Mouse (Mus musculus) cerebellum, adult 9-10 months (tissue): Measurements from ENCODE around the gene Dll3.
A peak's percentile ranks its signal among the peaks of the same experiment; 100 is the strongest.

ENCODE experiments used
- DNase-seq: peaks from one replicate; pipeline ENCODE4 v3.0.0; 2022

The Dll3 gene

DNA sequence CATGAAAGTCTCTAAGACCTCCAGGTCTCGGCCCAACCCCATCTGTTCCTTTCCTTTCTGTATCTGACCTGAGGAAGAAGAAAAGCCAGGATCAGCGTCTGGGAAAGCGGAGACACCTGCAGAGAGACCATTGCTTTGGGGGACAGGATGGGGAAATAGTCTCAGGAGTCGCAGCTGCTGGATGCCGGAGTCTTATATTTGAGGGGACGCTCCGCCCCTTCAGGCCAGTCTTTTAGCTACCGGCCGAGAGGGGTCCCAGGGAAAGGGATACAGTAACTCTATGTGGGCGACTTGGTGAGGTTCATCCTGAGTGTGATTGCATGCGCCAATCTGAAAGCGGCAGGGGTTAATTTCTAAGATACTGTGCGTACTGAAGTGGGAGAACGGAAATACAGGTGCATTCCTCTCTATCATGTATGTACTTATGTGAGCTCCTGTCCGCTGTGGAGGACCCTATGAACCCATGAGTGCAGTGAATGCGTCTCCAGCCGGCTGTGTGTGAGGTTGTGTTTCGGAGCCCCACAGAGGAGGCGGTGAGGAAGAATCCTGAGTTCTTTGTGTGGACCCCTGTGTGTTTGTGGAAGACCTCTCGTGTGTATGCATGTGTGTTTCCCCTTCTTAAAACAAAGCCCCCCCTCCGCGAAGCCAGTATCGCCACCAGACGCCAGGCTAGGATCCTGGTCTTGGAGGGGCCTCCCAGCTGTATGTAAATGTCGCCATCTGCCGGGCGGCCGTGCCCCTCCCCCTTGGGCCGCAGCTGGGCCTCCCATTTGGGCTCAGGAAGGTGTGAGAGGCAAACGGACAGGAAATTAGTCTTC is at the start of gene Dll3:
TSS of gene Dll3 (minus strand) at position 623 of the 818 bp plus-strand sequence.
- no peak for DNase-seq

DNA sequence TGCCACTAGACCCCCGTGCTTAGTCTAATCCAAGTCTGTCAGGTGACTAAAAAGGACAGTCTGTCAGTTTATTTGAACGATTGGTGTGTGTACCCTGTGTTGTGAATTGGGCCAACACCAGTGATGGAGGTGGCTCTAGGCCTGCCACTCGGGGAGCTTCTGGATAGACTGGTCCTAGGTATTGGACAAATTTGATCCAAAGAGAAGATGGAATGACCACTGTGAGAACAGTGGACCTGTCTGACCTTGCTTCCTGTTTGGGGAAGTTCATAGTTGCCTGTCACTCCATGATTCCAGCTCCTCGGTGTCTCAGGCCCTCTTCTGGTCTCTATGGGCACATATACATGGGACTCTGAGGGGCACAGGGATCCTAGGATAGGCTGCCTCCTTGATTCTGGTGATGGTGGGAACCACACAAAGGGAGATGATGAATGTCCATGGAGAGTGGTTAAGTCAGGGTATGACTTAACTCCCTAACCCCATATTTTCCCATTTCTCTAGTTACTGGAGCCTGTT is 49.7 kb upstream of the Dll3 start:
- no peak for DNase-seq

DNA sequence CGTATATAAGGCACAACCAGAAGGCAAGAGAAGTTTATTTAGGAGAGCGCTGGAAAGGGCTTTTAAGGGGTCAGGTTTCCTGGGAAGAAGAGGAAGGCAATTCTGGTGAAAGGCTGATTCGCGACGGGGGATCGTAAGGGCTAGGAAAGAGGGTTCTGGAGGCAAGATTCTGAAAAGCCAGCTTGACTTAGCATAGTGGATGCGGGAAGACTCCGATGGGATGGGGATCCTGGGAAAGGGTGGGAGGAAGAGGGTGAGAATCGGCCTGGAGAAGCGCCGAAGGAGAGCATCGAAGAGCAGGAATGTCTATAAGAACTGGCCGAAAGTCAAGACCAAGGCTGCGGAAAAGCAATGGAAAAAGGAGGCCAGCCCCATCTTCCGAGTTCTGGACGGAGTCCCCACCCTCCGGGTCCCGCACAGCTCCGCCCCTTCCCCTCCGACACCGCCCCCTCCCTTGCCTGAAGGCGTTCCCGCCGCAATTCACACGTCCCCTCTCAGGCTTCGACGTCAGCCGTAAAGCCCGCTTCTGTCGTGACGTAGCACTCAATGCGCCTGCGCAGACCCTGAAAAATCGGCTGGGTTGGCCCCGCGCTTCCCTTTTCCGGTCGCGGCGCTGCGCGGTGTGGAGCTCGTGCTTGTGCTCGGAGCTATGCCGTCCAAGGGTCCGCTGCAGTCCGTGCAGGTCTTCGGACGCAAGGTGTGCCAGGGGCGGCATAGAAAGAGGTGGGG is 48.3 kb upstream of the Dll3 start, which contains the start of gene Rps16:
TSS of gene Rps16 (plus strand) at position 498 of the 729 bp plus-strand sequence.
- peak; percentile 96 for DNase-seq

DNA sequence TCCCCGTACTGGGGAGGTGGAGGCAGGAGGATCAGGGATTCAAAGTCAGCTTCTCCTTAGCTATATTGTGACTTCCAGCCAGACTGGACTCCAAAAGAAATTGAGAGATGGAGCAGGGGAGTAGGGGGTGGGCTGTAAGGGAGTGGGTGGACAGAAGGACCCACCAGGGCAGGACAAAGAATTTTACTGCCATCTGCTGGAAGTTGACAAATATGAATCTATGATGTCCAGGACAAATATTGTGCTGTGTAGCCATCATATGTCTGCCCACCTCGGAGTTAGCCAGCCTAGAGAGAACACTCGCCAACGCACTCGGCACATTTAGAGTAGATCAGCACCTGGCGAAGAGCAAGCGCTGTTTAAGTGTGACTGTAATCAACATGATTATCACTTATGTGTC is 46.6 kb upstream of the Dll3 start:
- no peak for DNase-seq

DNA sequence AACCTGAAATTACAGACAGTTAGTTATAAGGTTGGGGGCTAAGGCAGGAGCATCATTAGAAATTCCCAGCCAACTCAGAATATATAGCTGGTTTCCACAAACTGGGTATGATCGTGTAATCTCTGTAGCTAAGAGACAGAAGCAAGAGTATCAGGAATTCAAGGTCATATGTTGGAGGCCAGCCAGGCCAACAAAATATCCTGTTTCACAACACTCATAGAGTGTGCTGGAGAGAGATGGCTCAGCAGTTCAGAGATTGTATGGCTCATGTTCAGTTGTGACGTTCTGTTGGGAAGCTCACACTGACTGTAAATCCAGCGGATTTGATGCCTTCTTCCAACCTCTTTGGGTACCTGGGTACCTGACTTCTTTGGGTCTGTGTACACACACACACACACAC is 45.7 kb upstream of the Dll3 start:
- DNase-seq: no peak

DNA sequence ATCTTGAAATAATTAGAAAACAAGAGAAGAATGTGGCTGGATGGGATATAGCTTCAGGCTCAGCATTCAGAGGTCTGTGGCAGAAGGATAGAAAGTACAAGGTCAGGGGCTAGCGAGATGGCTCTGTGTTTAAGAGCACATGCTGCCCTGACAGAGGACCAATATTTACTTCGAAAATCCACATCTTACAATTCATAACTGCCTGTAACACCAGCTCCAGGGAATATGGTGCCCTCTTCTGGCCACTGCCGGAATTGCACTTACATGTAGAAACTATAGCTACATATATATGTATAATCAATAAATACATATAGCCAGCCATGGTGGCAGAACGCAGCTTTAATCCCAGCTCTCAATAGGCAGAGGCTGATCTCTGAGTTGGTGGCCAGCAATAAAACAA is 42.6 kb upstream of the Dll3 start:
- DNase-seq: peak; percentile 77

DNA sequence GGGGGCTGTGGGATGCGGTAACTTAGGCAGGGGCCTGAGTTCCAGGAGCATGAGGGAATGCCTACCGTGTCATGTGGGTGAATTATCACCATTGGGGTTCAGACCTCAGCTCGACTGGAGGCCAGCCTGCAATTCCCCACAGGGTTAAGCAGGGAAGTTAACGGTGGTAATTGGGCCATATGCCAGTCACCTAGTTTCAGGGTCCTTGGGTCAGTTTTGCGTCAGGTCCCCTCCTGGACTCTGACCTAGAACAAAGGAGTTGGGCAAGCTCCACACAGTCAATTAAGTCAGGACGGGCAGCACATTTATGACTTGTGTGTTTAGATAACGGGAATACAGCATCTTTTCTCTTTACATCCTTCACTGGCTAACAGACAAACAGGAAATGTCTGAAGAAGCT is 39.3 kb upstream of the Dll3 start:
- no peak for DNase-seq

DNA sequence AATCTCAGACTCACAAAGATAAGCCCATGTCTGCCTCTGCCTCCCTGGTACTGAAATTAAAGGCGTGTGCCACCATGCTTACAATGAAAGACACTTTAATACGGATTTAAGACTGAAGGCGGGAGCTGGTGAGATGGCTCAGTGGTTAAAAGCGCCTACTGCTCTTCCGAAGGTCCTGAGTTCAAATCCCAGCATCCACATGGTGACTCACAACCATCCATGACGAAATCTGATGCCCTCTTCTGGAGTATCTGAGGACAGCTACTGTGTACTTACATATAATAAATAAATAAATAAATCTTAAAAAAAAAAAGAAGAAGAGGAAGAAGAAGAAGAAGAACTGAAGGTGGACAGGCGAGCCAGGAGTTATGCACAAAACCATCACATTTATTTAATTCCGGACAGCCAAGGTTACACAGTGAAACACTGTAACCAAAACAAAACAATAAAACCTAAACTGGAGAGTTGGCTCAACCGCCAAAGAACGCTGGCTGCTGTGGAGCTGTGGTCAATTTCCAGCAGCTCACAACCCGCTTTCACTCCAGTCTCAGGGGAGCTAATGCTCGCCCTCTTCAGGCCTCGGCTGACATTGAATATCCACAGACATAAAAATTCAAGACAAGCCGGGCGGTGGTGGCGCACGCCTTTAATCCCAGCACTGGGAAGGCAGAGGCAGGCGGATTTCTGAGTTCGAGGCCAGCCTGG is 37.3 kb upstream of the Dll3 start:
- peak; percentile 65 for DNase-seq

DNA sequence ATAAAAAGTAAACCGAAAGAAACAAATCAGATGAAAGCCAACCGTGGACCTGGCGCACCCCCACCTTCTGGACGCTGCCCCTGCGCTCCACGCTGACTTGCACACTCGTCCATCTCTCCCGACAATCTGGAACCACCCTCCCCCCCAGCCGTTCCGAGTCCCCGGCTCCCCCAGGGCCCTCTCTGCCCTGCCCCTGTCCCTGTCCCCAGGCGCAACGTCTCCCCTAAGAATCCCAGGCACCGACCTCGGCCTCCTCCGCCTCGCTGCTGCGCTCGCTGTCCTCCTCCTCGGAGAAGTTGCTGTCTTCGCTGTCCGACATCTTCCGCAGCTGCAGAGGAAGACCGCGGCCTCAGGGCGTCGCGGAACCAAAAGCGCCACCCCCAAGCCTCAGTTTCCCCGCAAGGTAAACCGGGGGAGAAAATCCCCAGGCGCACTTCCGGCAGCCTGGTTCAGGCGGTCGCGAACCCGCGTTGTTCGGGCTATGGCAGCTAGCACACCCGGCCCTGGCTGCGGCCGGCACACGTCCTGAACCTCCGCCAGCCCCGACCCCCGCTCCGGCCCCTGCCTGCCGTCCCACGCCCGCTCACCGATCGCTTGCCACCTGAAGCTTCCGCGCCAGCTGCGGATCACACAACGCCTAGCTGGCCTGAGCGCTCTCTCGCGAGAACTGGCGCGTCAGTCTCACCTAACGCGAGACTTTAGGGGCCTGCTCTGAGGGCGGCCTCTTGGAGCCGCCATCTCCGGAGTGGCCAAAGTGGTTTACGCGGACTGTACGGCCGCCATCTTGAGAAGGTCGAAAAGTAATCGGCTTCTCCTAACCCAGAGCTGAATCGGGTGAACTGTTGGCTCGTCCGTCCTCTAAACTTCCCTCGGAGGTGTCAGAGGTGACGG is 36.3 kb upstream of the Dll3 start, which contains the start of gene Supt5:
TSS of gene Supt5 (minus strand) at position 639 of the 891 bp plus-strand sequence.
- DNase-seq: peak; percentile 97

DNA sequence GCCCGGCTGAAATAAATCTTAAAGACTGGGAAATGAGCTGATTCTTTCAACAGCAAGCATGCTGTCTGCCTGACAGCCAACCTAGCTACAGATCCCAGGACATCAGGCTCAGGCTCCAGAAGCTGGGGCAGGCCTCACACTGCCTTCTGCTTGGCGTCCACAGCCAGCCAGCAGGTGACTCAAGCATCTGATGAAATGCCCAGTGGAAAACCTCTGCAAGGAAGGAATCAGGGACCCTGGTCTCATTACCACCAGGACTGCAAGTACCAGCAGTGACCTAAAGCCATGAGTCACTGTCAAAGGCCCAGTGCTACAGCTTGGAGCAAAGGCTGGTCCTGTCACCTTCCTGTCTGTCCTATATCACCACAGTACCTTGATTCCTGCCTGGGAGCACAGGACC is 33.4 kb upstream of the Dll3 start:
- DNase-seq: no peak

DNA sequence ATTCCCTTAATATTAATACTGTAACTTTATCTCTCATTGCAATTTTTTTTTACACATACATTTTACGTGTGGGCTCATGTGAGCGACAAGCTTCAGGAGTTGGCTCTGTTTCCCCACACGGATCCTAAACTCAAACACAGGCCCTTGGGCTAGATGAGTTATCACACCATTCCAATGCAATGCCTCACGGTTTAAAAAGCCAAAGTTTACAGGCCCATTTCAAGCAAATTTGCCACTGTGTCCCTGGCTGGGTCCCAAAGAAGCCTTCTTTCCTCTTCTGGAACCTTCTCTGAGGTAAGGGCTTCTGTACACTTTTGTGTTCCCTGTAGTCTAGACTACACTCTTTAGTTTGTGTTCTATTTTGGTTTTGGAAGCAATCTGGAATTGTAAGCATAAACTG is 32.5 kb upstream of the Dll3 start:
- no peak for DNase-seq

DNA sequence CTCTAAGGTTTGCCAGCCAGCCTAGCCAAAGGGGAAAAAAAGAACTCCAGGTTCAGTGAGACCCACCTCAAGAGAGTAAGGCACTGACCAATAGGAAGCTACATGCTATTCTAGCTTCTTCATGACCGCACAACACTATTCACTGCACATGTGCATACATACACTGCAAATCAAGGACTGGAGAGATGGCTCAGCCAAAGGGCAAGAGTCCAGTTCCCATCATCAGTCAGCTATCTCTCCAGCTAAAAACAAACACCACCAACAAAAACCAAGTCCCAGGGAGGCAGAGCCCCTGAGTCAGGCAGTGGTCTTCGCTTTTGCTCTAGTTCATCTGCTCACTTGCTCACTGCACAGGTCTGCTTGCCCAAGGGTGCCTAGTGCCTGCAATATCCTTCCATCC is 26.2 kb upstream of the Dll3 start:
- DNase-seq: no peak

DNA sequence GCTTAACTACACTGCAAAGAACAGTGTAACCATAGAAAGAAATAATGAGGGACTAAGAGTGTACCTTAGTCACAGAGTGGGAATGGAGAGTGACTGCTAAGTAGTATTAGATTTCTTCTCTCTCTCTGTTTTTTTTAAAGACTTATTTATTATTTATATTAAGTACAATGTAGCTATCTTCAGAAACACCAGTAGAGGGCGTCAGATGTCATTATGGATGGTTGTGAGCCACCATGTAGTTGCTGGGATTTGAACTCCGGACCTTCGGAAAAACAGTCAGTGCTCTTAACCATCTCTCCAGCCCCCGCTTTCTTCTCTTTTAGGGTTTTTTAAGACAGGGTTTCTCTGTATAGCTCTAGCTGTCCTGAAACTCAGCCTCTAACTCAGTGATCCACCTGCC is 24.4 kb upstream of the Dll3 start:
- DNase-seq: no peak

DNA sequence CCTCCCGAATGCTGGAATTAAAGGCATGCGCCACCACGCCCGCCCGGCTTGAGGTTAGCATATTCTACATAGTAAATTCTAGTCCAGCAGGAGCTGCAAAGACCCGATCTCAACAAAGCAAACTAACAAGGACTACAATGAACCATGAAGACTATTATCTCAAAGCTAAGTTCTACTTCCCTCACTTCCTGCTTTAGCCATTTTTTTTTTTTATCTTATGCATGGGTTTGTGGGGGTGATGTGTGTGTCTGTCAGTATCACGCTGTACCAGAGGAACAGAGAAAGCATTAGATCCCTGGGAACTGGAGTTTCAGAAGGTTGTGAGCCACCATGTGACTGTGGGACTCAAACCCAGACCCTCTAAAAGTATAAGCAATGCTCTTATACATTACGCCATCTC is 23.3 kb upstream of the Dll3 start:
- DNase-seq: no peak

DNA sequence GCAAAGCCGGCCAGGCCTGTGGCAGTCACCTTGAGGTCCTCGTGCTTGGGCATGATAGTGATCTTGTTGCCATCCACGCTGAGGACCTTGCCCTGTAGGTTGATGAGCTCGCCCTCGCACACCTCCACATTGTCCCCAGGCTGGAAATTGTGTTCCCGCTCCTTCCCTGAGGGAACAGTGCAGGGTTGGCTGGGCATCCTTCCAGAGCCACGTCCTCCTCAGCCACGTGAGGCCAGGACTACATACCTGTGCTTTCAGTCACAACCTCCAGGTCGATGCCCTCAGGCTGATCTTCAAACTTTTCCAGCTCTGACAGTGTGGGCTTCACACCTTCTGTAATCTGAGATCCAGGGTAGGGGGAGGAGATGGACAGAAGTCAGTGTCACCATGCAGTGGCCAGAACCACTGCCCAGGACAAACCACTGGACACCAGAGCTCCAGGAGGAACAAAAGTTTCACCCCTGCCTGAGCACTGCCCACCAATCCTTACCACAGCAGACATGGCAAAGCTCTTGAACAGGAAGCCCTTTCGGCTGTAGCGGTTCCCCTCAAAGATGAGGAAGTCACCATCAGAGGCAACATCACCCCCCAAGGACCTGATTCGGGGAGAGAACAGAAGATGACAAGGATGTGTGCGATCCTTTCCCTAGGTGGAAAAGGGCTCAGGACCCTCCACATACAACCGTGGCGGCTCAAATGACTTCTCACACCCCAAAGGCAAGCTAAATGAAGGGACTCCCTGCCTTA is 20.1 kb upstream of the Dll3 start:
- DNase-seq: no peak

DNA sequence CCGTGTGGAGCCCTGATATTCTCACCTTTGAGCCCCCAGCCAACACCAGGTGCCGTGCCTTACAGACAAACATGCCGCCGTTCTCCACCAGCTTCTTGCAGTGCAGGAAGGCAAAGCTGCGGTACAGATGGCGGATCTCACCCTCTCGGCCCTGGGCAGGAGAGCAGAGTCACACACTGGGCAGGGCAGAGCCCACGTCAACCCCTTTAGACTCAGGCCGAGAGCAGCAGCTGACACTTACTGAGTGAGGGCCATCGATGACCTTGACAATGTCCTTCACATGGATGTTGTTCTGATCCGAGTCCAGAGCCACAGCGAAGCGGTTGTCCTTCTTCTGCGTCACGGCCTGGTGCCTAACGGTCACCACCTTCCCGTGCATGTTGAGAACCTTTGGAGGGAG is 16.7 kb upstream of the Dll3 start:
- no peak for DNase-seq

DNA sequence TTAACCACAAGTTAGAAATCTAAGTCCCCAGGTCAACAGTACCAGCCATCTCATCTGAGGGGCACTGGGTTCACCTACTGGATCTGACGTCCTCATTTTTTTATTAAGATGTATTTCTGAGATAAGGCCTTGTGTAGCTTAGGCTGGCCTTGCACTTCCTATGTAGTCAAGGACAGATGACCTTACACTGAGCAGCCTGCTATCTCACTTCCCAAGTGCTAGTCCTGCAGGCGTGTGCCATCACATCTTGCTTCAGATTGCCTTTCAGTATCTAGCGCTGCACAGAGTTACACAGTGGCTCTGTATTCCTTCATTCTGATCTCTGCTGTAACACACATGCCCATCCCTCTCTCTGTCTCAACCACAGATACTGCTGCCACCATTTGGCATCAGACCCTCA is 16.0 kb upstream of the Dll3 start:
- no peak for DNase-seq

DNA sequence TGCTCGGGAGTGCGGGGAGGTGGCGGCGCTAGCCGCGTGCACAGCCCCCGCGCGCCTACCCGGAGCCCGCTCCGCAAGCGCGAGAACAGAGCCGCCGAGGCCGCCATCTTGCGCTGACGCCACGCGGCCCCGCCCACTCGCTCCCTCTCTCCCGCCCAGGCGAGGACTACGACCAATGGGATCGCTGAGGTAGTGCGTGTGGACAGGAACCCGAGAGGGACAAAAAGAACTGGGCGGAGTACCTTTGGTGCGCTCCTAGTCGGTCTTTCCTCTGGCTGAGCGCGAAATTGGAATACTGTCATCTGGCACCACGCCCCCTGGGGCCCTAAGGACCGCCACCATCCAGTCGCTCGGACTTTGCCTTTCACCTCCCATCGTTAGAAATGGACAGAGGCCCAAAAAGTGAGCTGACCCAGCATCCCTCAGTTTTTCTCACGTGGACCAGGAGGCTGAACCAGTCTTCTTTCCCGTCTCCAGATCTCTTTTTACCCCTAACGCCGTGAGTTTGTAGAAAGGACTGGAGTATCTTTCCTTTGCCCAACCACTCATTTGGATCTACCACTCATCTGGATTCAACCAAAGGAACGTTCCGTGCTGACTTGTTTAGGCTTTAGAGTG is 10.0 kb upstream of the Dll3 start, which contains the start of gene Timm50:
TSS of gene Timm50 (minus strand) at position 147 of the 618 bp plus-strand sequence.
- DNase-seq: peak; percentile 97

DNA sequence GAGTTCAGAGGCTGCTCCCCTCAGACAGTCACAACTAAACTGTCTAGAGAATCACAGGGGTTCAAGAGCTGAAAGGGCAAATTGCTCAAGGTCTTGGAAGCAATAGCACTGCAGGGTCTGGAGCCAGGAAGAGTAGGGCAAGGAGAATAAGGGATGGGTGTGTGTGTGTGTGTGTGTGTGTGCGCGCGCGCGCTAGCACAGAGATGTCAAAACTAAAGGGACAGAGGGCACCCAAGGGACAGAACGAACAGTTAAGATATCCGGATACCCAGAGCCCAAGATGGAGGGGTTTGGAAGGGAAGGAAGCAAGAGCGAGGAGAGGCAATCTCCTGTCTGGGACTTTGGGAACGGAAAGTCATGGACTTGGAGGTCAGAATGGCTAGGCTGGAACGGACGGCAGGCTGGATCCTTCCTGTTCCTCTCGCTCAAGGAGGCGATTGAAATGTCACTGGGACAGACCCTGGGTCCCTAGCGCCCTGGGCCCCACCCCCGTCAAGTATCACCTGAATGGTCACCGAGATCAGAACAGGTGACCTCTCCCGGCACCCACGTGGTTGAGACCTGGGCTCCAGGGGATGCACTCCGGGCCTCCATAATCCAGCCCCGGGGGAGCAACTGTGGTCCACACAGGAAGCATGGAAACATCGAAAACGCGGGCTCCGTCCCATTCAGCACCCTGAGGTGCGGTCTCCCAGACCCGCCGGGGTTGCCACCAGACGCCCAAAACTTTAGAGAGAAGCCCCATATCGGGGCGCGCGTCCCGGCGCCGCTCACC is 9.3 kb upstream of the Dll3 start:
- DNase-seq: peak; percentile 22

DNA sequence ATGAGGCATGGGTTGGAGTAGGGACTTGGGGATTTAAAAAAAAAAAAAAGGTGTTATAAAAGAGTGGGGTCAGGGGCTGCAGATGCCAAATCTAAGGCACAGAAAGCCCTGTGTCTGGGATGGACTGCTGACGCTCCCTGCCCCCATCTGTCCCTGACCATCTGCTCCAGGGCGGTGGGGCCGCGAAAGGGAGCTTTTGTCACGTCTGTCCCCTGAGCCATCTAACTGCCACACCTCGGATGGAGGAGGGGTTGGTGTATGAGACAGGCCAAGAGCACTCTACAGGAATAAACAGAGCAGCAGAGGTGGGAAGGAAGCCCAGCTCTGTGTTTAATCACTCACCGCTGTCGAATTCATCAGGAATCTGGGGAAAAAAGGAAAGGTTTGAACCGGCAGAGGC is 7.7 kb upstream of the Dll3 start:
- DNase-seq: no peak
